Mouse (Mus musculus): Measurements from ENCODE around the gene Slc52a3.

GRCm38 (mm10) chr2:151977689-151978440 lies 18.4 kb upstream of the Slc52a3 start:
- TF ChIP-seq CTCF (IDR thresholded peaks at IDR 0.05; ENCODE audit: low read depth, low read length) (no peak), GATA1 (IDR thresholded peaks at IDR 0.05; ENCODE audit: borderline replicate concordance, low read length) (no peak), POLR2AphosphoS5 (IDR thresholded peaks at IDR 0.05; ENCODE audit: insufficient replicate concordance, low read depth, low read length) (no peak), TAL1 (conservative IDR thresholded peaks at IDR 0.05; ENCODE audit: low read depth, low read length) (no peak)

All from G1E (cell line).